10 mouse cellular contexts compared by ENCODE assay signal in the genomic region with DNA sequence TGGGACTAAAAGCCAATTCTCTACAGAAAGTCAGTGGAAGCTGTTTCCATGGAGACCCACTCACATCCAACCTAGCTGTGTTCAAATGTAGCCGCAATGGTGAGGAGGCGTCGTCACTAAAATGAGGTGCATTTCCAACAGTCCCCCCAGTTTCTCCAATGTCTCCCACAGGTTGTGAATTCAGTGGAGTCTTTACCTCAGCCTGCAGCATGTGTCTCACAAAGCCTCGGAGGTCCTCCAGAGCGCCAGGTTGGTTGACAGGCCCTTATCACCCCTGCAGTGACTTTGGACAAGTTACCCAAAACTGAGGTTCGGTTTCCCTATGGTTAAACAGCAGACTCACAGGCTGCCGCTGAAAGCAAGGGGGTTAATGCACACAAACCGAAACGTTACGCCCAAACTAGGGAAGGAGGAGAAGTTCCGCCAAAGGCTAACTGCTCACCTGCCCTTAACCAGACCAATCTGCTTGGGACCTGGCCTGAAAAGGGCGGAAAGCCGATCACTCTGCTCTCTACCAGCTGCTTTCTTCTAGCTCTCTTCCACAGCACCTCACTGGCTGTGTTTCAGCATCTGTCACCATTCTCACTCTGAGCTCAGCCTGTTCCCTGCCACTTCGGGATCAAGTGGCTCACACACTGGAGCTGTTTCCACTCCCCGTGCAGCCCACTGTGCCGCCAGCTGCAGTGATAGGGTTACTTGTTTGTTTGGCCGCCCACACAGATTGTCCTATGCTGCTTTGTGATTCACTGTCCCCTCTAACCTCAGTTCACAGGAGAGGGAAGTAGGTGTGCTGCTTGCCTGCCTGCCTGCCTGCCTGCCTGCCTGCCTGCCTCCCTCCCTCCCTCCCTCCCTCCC. TPM values are rescaled to one million over a fixed set of nuclear protein-coding genes. Genes with fewer than 3 reads are reported as not detected.
A peak's percentile ranks its signal among the peaks of the same experiment; 100 is the strongest.
DNase-seq lines count a peak whose midpoint lies in the region; ATAC-seq lines count a peak whose summit lies in the region.
"Had no signal": no experiment of that assay in that cellular context is flagged by ENCODE, and none has a peak within 500 bp of the region (broad histone marks: within the 10 kb centered on the region; RNA-seq: fewer than 3 reads in every experiment).

No protein-coding gene starts in this region.

- no peak overlapping the region for H3K4me3 ChIP-seq in hindbrain, embryonic 11.5 days (ENCODE audit: low read depth, low read length)
- no peak overlapping the region for H3K4me3 ChIP-seq in hindbrain, embryonic 10.5 days
- H3K4me3 ChIP-seq in embryonic facial prominence, embryonic 13.5 days = no peak overlapping the region
- no peak overlapping the region; the same call in 1 of the 2 replicates for H3K4me3 ChIP-seq in limb, embryonic 12.5 days (replicated peaks)
- H3K4me3 ChIP-seq: neural tube, embryonic 12.5 days had no signal

- 22% methylated on average over 17 of the region's 17 CpGs for WGBS in hindbrain, embryonic 11.5 days
- 19% methylated on average over 17 of the region's 17 CpGs for WGBS in hindbrain, embryonic 10.5 days
- WGBS in embryonic facial prominence, embryonic 13.5 days = 23% methylated on average over 17 of the region's 17 CpGs
- WGBS in limb, embryonic 12.5 days = 20% methylated on average over 17 of the region's 17 CpGs

- H3K27ac ChIP-seq in hindbrain, embryonic 11.5 days (ENCODE audit: low read depth, low read length) = no peak overlapping the region
- no peak overlapping the region for H3K27ac ChIP-seq in hindbrain, embryonic 10.5 days
- H3K27ac ChIP-seq in embryonic facial prominence, embryonic 13.5 days = no peak overlapping the region
- no peak overlapping the region for H3K27ac ChIP-seq in limb, embryonic 12.5 days
- H3K27ac ChIP-seq: neural tube, embryonic 12.5 days had no signal

- H3K4me1 ChIP-seq in hindbrain, embryonic 11.5 days (replicated peaks; ENCODE audit: control insufficient read depth, insufficient read depth, low read length) = no peaks in the 10 kb centered on the region
- peaks cover 31% of the 10 kb centered on the region for H3K4me1 ChIP-seq in hindbrain, embryonic 10.5 days (replicated peaks)
- peaks cover 20% of the 10 kb centered on the region for H3K4me1 ChIP-seq in embryonic facial prominence, embryonic 13.5 days
- peaks cover 26% of the 10 kb centered on the region for H3K4me1 ChIP-seq in limb, embryonic 12.5 days (replicated peaks)

- H3K27me3 ChIP-seq in hindbrain, embryonic 11.5 days (ENCODE audit: control insufficient read depth, insufficient read depth, low read length) = peaks cover 18% of the 10 kb centered on the region
- peaks cover 53% of the 10 kb centered on the region for H3K27me3 ChIP-seq in hindbrain, embryonic 10.5 days (ENCODE audit: insufficient read depth, poor library complexity, severe bottlenecking)
- H3K27me3 ChIP-seq in embryonic facial prominence, embryonic 13.5 days = peaks cover 30% of the 10 kb centered on the region
- peaks cover 46% of the 10 kb centered on the region for H3K27me3 ChIP-seq in limb, embryonic 12.5 days

- no peaks in the 10 kb centered on the region for H3K36me3 ChIP-seq in hindbrain, embryonic 11.5 days (ENCODE audit: control insufficient read depth, insufficient read depth, low read length)
- no peaks in the 10 kb centered on the region for H3K36me3 ChIP-seq in hindbrain, embryonic 10.5 days
- no peaks in the 10 kb centered on the region for H3K36me3 ChIP-seq in embryonic facial prominence, embryonic 13.5 days
- no peaks in the 10 kb centered on the region for H3K36me3 ChIP-seq in limb, embryonic 12.5 days
- H3K36me3 ChIP-seq: neural tube, embryonic 12.5 days had no signal

- no peak overlapping the region for H3K9ac ChIP-seq in hindbrain, embryonic 11.5 days (ENCODE audit: low read depth, low read length)
- 0 out of 2 replicates have a peak overlapping the region, but pooled peaks have one; percentile 11 for H3K9ac ChIP-seq in embryonic facial prominence, embryonic 13.5 days
- H3K9ac ChIP-seq in limb, embryonic 12.5 days (replicated peaks) = peak overlapping the region; percentile 42; the same call in 1 of the 2 replicates
- H3K9ac ChIP-seq: neural tube, embryonic 12.5 days had no signal

- H3K9me3 ChIP-seq in hindbrain, embryonic 11.5 days (ENCODE audit: control insufficient read depth, low read length) = no peaks in the 10 kb centered on the region
- no peaks in the 10 kb centered on the region for H3K9me3 ChIP-seq in hindbrain, embryonic 10.5 days
- H3K9me3 ChIP-seq in embryonic facial prominence, embryonic 13.5 days = no peaks in the 10 kb centered on the region
- H3K9me3 ChIP-seq in limb, embryonic 12.5 days = no peaks in the 10 kb centered on the region
- H3K9me3 ChIP-seq: neural tube, embryonic 12.5 days had no signal

- peak; percentile 12 for DNase-seq in hindbrain, embryonic 11.5 days (ENCODE audit: low spot score)
- no peak for DNase-seq in hindbrain, embryonic 10.5 days (ENCODE audit: low spot score)
- DNase-seq in ES-CJ7 (ENCODE audit: low read depth, low spot score) = peak; percentile 56
- no peak for DNase-seq in gastrocnemius, postnatal 4 days (ENCODE audit: low spot score in 2 of 2)
- DNase-seq in retina, embryonic 14.5 days (ENCODE audit: low spot score) = no peak
- DNase-seq: kidney, postnatal 14 days had no signal

- ATAC-seq in hindbrain, embryonic 11.5 days (ENCODE audit: low FRiP score) = no peak
- no peak for ATAC-seq in embryonic facial prominence, embryonic 13.5 days (ENCODE audit: insufficient number of reproducible peaks, insufficient read depth, low FRiP score, low TSS enrichment, low read depth)
- no peak for ATAC-seq in limb, embryonic 12.5 days (ENCODE audit: insufficient number of reproducible peaks, insufficient read depth, low FRiP score, low TSS enrichment, low read depth)

- H3K4me2 ChIP-seq in hindbrain, embryonic 11.5 days (replicated peaks; ENCODE audit: low read depth, low read length) = no peak overlapping the region
- H3K4me2 ChIP-seq in embryonic facial prominence, embryonic 13.5 days = no peak overlapping the region
- peak overlapping the region; percentile 13; the same call in 1 of the 2 replicates for H3K4me2 ChIP-seq in limb, embryonic 12.5 days
- H3K4me2 ChIP-seq: neural tube, embryonic 12.5 days had no signal

RNA-seq across cellular contexts. Expression of a gene that starts 1.6 kb away (rescaled TPM):
- polyA plus RNA-seq in hindbrain, embryonic 11.5 days (2014; fragmentation: Nextera tagmentation; extraction: Ambion mirVana) = 15.3 and 16.1 TPM in 2 replicates
- polyA plus RNA-seq in hindbrain, embryonic 10.5 days (2016; fragmentation: Nextera tagmentation; extraction: Ambion mirVana) = 14.8 and 15.1 TPM in 2 replicates
- 23.9 and 24.2 TPM in 2 replicates for polyA plus RNA-seq in embryonic facial prominence, embryonic 13.5 days (2015; fragmentation: Nextera tagmentation; extraction: Ambion mirVana)
- 17.8 and 18.4 TPM in 2 replicates for polyA plus RNA-seq in limb, embryonic 12.5 days (2016; fragmentation: Nextera tagmentation; extraction: Ambion mirVana)
- total RNA-seq in gastrocnemius, postnatal 4 days (2021) = 1 to 10 TPM; 2.4 to 3.8 TPM

RNA-seq across cellular contexts. Expression of a gene that starts 6.7 kb away (rescaled TPM):
- polyA plus RNA-seq in hindbrain, embryonic 11.5 days (2014; fragmentation: Nextera tagmentation; extraction: Ambion mirVana) = 0.03 TPM in 1 of 2 replicates, not detected in the other
- 0.07 TPM in 1 of 2 replicates, not detected in the other for polyA plus RNA-seq in hindbrain, embryonic 10.5 days (2016; fragmentation: Nextera tagmentation; extraction: Ambion mirVana)
- 0.10 and 0.15 TPM in 2 replicates for polyA plus RNA-seq in embryonic facial prominence, embryonic 13.5 days (2015; fragmentation: Nextera tagmentation; extraction: Ambion mirVana)
- polyA plus RNA-seq in limb, embryonic 12.5 days (2016; fragmentation: Nextera tagmentation; extraction: Ambion mirVana) = not detected in 2 replicates
- total RNA-seq in gastrocnemius, postnatal 4 days (2021) = under 1 TPM; 0.07 to 0.10 TPM
- polyA plus RNA-seq: forebrain, embryonic 11.5 days had no signal

RNA-seq across cellular contexts. Expression of a gene that starts 44.0 kb away (rescaled TPM):
- 0.63 TPM in 1 of 2 replicates, not detected in the other for polyA plus RNA-seq in hindbrain, embryonic 11.5 days (2014; fragmentation: Nextera tagmentation; extraction: Ambion mirVana)
- polyA plus RNA-seq in hindbrain, embryonic 10.5 days (2016; fragmentation: Nextera tagmentation; extraction: Ambion mirVana) = 0.56 and 0.85 TPM in 2 replicates
- polyA plus RNA-seq in embryonic facial prominence, embryonic 13.5 days (2015; fragmentation: Nextera tagmentation; extraction: Ambion mirVana) = not detected in 2 replicates
- polyA plus RNA-seq in limb, embryonic 12.5 days (2016; fragmentation: Nextera tagmentation; extraction: Ambion mirVana) = not detected in 2 replicates
- not detected for total RNA-seq in gastrocnemius, postnatal 4 days (2021)
- polyA plus RNA-seq: forebrain, embryonic 11.5 days; neural tube, embryonic 12.5 days had no signal

Comparison
In these comparisons a context has a peak if more than half of its experiments do, and no peak if none do; other contexts are left out.
1. DNase-seq: peak in hindbrain, embryonic 11.5 days (single experiment) and ES-CJ7 (single experiment); none in hindbrain, embryonic 10.5 days (single experiment), gastrocnemius, postnatal 4 days (0 of 2) and retina, embryonic 14.5 days (single experiment).